Mouse (Mus musculus) CH12.LX (cell line): ENCODE results near the gene Gas8. TPM values are rescaled to one million over a fixed set of nuclear protein-coding genes. Genes with fewer than 3 reads are reported as not detected.
"Not testable (repeated sequence)": the region's sequence is repeated elsewhere in the genome, so short reads cannot be mapped to it uniquely, and the experiment has no call there.

Source experiments
- DNase-seq: peaks from one replicate; pipeline ENCODE4 v3.0.0-alpha.2; 2013; ENCODE audit errors: extremely low read depth
- H3K27ac ChIP-seq: 2 replicates; pipeline ENCODE4 v1.5.1; 2012; ENCODE audit warnings: low read depth, mild to moderate bottlenecking, control low read depth, moderate library complexity; ENCODE audit not compliant: insufficient read depth
- H3K27me3 ChIP-seq: replicated peaks from 2 replicates; pipeline ENCODE3; 2012; ENCODE audit warnings: inconsistent platforms
- H3K36me3 ChIP-seq, 2 experiments: replicated peaks in 1 of 2; 2 replicates each; pipeline versions ENCODE3 to v1.6.1; 2012; ENCODE audit warnings: inconsistent platforms in 1 of 2, low read length in 1 of 2, mild to moderate bottlenecking in 1 of 2, mixed read lengths in 1 of 2, moderate library complexity in 1 of 2; ENCODE audit not compliant: control insufficient read depth in 1 of 2, insufficient read depth in 1 of 2
- H3K4me1 ChIP-seq, 2 experiments: 2 replicates each; pipeline ENCODE4 v1.6.1; 2012; ENCODE audit warnings: inconsistent platforms in 1 of 2, moderate library complexity in 1 of 2; ENCODE audit not compliant: insufficient read depth in 2 of 2, control insufficient read depth in 1 of 2
- H3K4me2 ChIP-seq: 2 replicates; pipeline ENCODE4 v1.6.1; 2012; ENCODE audit warnings: low read depth, mild to moderate bottlenecking, control low read depth; ENCODE audit not compliant: poor library complexity, insufficient read depth, severe bottlenecking
- H3K4me3 ChIP-seq, 3 experiments: fragments of 150-350 bp in 1 of 3; sonication (generic) in 1 of 3; replicated peaks in 1 of 3; 2 replicates each; pipeline versions ENCODE3 to v1.5.1; 2011 to 2012; ENCODE audit warnings: low read depth in 2 of 3, low read length in 2 of 3, mild to moderate bottlenecking in 2 of 3, moderate library complexity in 2 of 3, control low read depth in 1 of 3, improper control_type of control experiment in 1 of 3, inconsistent platforms in 1 of 3, mixed read lengths in 1 of 3; ENCODE audit not compliant: poor library complexity in 1 of 3
- H3K79me2 ChIP-seq: replicated peaks from 2 replicates; pipeline ENCODE4 v1.6.1; 2012; ENCODE audit warnings: mild to moderate bottlenecking, moderate library complexity; ENCODE audit not compliant: control insufficient read depth, poor library complexity, insufficient read depth, severe bottlenecking; ENCODE audit errors: extremely low read depth
- H3K9ac ChIP-seq: 2 replicates; pipeline ENCODE4 v1.6.1; 2012; ENCODE audit warnings: low read depth, mild to moderate bottlenecking, control low read depth, moderate library complexity; ENCODE audit not compliant: insufficient read depth
- H3K9me3 ChIP-seq: replicated peaks from 2 replicates; pipeline ENCODE3; 2012; ENCODE audit warnings: low read length, inconsistent platforms, mixed read lengths
- CHD2 ChIP-seq: IDR thresholded peaks from 2 replicates; pipeline ENCODE4 v1.6.1; 2011; ENCODE audit warnings: low read length, improper control_type of control experiment
- ETS1 ChIP-seq: conservative IDR thresholded peaks from 2 replicates; pipeline ENCODE4 v1.6.1; 2012; ENCODE audit warnings: low read depth, mild to moderate bottlenecking, inconsistent platforms, low read length, improper control_type of control experiment, moderate library complexity
- KAT2A ChIP-seq: IDR thresholded peaks from 2 replicates; pipeline ENCODE4 v1.6.1; 2012; ENCODE audit warnings: low read length, improper control_type of control experiment, inconsistent platforms; ENCODE audit not compliant: insufficient replicate concordance
- MXI1 ChIP-seq: IDR thresholded peaks from 2 replicates; pipeline ENCODE4 v1.6.1; 2011; ENCODE audit warnings: mild to moderate bottlenecking, low read depth, low read length, improper control_type of control experiment
- MYC ChIP-seq: IDR thresholded peaks from 2 replicates; pipeline ENCODE4 v1.6.1; 2011; ENCODE audit warnings: low read depth, mild to moderate bottlenecking, improper control_type of control experiment, low read length
- RAD21 ChIP-seq: IDR thresholded peaks from 2 replicates; pipeline ENCODE4 v1.6.1; 2011; ENCODE audit warnings: low read depth, mild to moderate bottlenecking, low read length, improper control_type of control experiment, moderate library complexity
- TBP ChIP-seq: conservative IDR thresholded peaks from 2 replicates; pipeline ENCODE4 v1.6.1; 2011; ENCODE audit warnings: low read depth, low read length, improper control_type of control experiment
- ZKSCAN1 ChIP-seq: IDR thresholded peaks from 2 replicates; pipeline ENCODE4 v1.6.1; 2012; ENCODE audit warnings: low read depth, inconsistent platforms, low read length, improper control_type of control experiment, borderline replicate concordance
- dilution Hi-C: fragments of 300-500 bp; cut with MboI; formaldehyde crosslinking; loops from 2 replicates; pipeline ENCODE4 v1.14.3; 2020; ENCODE audit warnings: low sequenced_read_pairs; ENCODE audit not compliant: extremely low pct_unique_long_range_greater_than_20kb, extremely low pct_ligation_motif_present
- in situ Hi-C: fragments of 300-500 bp; cut with MboI; formaldehyde crosslinking; loops from 3 replicates; pipeline ENCODE4 v1.14.3; 2019; ENCODE audit warnings: low sequenced_read_pairs, low pct_ligation_motif_present, low pct_unique_long_range_greater_than_20kb, mixed read lengths
- polyA plus RNA-seq: library from polyadenylated mRNA; unstranded; fragments of >175 nt; gene quantifications from 2 replicates; pipeline ENCODE4 v1.2.1, GENCODE M21; 2012; ENCODE audit warnings: low read depth; ENCODE audit not compliant: insufficient read length
- total RNA-seq, 2 experiments: library from RNA; depleted of rRNA; stranded (reverse); fragments of 300-350 nt in 1 of 2; fragments of >200 nt in 1 of 2; gene quantifications; 2 replicates each; pipeline ENCODE4 v1.2.3; 2012 to 2014

Gas8 gene
- total and polyA plus RNA-seq, 3 experiments = 6.0 to 22.0 (median 15.2) TPM

DNA sequence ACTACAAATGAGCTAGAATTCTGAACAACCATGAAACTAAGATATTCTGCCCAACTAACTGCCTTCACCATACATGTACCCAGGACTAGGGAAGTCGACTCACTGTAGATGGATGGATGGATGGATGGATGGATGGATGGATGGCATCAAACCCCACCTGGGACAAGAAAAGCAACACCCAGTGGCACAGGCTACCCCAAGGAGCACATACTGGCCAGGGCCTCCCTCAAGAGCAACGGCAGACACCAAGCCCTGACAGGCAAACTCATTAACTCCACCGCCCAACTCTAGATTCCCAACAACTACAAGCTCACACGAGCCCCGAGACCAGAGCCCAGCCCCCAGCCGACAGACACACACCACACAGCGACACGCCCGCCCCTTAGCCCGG lies 18.4 kb downstream of the Gas8 start:
- in situ Hi-C loops = no loop called here
- TF ChIP-seq MYC (no peak), KAT2A (no peak), ZKSCAN1 (no peak), MXI1 (no peak), CHD2 (no peak), RAD21 (no peak), ETS1 (no peak)
- TF ChIP-seq, all 38 proteins: peak for 0
- no peak overlapping the region for H3K4me2 ChIP-seq
- no peaks in the 10 kb centered on the region for H3K27me3 ChIP-seq
- H3K79me2 ChIP-seq = no peaks in the 10 kb centered on the region
- no peak overlapping the region for H3K4me3 ChIP-seq
- H3K9me3 ChIP-seq = no peaks in the 10 kb centered on the region
- H3K36me3 ChIP-seq = peaks cover 37 to 49% of the 10 kb centered on the region in 2 experiments
- no peak overlapping the region for H3K27ac ChIP-seq
- DNase-seq = no peak
- no peak overlapping the region for H3K9ac ChIP-seq
- dilution Hi-C loops = no loop called here
- H3K4me1 ChIP-seq = no peaks in the 10 kb centered on the region

DNA sequence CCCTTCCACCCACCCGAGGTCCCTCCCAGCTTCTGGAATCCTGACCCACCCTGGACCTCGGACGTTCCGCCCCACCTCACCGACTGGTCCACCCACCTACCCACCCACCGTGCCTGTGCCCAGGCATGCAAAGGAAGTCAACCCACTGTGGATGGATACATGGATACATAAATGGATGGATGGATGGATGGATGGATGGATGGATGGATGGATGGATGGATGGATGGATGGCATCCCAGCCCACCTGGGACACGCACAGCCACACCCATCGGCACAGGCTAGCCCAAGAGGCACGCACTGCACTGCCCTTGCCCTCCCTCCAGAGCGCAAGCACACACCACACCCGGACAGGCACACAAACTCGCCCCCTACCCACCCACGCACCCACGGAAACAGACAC lies 19.0 kb downstream of the Gas8 start:
- H3K36me3 ChIP-seq = peaks cover 31 to 43% of the 10 kb centered on the region in 2 experiments
- H3K27me3 ChIP-seq, H3K9me3 ChIP-seq, H3K79me2 ChIP-seq, H3K9ac ChIP-seq, H3K27ac ChIP-seq, H3K4me1 ChIP-seq, H3K4me2 ChIP-seq, DNase-seq, dilution Hi-C loops, in situ Hi-C loops, H3K4me3 ChIP-seq: not testable (repeated sequence)

DNA sequence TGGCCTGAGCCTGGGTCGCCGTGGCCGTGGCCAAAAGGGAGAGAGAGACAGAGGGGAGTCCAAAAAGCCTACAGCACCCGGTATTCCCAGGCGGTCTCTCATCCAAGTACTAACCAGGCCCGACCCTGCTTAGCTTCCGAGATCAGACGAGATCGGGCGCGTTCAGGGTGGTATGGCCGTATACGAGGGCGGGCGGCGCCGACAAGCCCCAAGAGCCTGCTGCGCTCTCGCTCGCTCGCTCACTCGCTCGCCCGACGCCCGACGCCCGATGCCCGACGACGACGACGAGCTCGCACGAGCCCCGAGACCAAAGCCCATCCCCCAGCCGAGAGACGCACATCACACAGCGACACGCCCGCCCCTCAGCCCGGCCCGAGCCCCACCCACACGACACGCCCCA lies 45.6 kb downstream of the Gas8 start:
- H3K27ac ChIP-seq, H3K36me3 ChIP-seq, H3K27me3 ChIP-seq, dilution Hi-C loops: not testable (repeated sequence)
- TF ChIP-seq TBP = 0 out of 2 replicates have a peak, but pooled peaks have one; percentile 51
- TF ChIP-seq, all 38 proteins: peak for 1; not testable (repeated sequence) for 37
- H3K4me2 ChIP-seq, in situ Hi-C loops, H3K9ac ChIP-seq, H3K4me1 ChIP-seq, DNase-seq, H3K9me3 ChIP-seq, H3K79me2 ChIP-seq, H3K4me3 ChIP-seq: not testable (repeated sequence)

DNA sequence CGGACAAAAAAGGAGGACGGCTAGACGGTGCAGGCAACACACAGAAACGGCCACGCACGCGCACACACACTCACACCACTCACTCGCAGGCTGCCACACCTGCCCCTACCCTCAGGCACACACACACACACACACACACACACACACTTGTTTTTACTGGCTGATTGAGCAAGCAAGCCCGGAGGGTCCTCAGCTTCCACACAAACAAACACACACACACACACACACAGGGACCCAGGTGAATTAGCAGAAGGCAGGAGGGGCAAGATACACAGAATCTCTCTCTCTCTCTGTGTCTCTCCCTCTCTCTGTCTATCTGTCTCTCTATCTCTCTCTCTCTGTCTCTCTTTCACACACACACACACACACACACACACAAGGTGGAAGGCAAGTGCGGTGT lies 56.8 kb downstream of the Gas8 start:
- H3K27ac ChIP-seq, H3K27me3 ChIP-seq, H3K36me3 ChIP-seq, in situ Hi-C loops, DNase-seq, H3K4me2 ChIP-seq, H3K79me2 ChIP-seq, H3K4me3 ChIP-seq, H3K9ac ChIP-seq, H3K4me1 ChIP-seq, H3K9me3 ChIP-seq, dilution Hi-C loops: not testable (repeated sequence)

Other genes with a start within 250 kb of the Gas8 start
- gene Fanca, start 200.3 kb upstream of the Gas8 start, total RNA-seq (2012; rRNA removed) = 39.2 and 50.7 TPM in 2 replicates
- 21.9 and 26.7 TPM in 2 replicates for gene Fanca, start 200.3 kb upstream of the Gas8 start, total RNA-seq (2014; rRNA removed)
- 57.8 and 60.6 TPM in 2 replicates for gene Fanca, start 200.3 kb upstream of the Gas8 start, polyA plus RNA-seq
- gene Spire2, start 186.1 kb upstream of the Gas8 start, total RNA-seq (2012; rRNA removed) = 2.3 and 2.9 TPM in 2 replicates
- gene Spire2, start 186.1 kb upstream of the Gas8 start, total RNA-seq (2014; rRNA removed) = 0.96 and 1.1 TPM in 2 replicates
- 2.3 and 2.6 TPM in 2 replicates for gene Spire2, start 186.1 kb upstream of the Gas8 start, polyA plus RNA-seq
- 142 and 168 TPM in 2 replicates for gene Tcf25, start 145.1 kb upstream of the Gas8 start, total RNA-seq (2012; rRNA removed)
- 204 and 207 TPM in 2 replicates for gene Tcf25, start 145.1 kb upstream of the Gas8 start, total RNA-seq (2014; rRNA removed)
- 393 and 396 TPM in 2 replicates for gene Tcf25, start 145.1 kb upstream of the Gas8 start, polyA plus RNA-seq
- 0.04 TPM in 1 of 2 replicates, not detected in the other for gene Mc1r, start 111.7 kb upstream of the Gas8 start, total RNA-seq (2012; rRNA removed)
- gene Mc1r, start 111.7 kb upstream of the Gas8 start, total RNA-seq (2014; rRNA removed) = not detected in 2 replicates
- gene Mc1r, start 111.7 kb upstream of the Gas8 start, polyA plus RNA-seq = 0.07 TPM in 1 of 2 replicates, not detected in the other
- 1.8 and 3.1 TPM in 2 replicates for gene Tubb3, start 107.4 kb upstream of the Gas8 start, total RNA-seq (2012; rRNA removed)
- gene Tubb3, start 107.4 kb upstream of the Gas8 start, total RNA-seq (2014; rRNA removed) = 1.3 and 2.2 TPM in 2 replicates
- gene Tubb3, start 107.4 kb upstream of the Gas8 start, polyA plus RNA-seq = 1.8 and 2.6 TPM in 2 replicates
- 19.9 and 20.9 TPM in 2 replicates for gene Def8, start 95.3 kb upstream of the Gas8 start, total RNA-seq (2012; rRNA removed)
- 16.8 and 17.9 TPM in 2 replicates for gene Def8, start 95.3 kb upstream of the Gas8 start, total RNA-seq (2014; rRNA removed)
- gene Def8, start 95.3 kb upstream of the Gas8 start, polyA plus RNA-seq = 22.4 and 23.3 TPM in 2 replicates
- gene Afg3l1, start 40.9 kb upstream of the Gas8 start, total RNA-seq (2012; rRNA removed) = 36.0 and 36.2 TPM in 2 replicates
- gene Afg3l1, start 40.9 kb upstream of the Gas8 start, total RNA-seq (2014; rRNA removed) = 16.4 and 20.3 TPM in 2 replicates
- 47.6 and 48.0 TPM in 2 replicates for gene Afg3l1, start 40.9 kb upstream of the Gas8 start, polyA plus RNA-seq
- gene Dbndd1, start 3.4 kb upstream of the Gas8 start, total RNA-seq (2012; rRNA removed) = 0.38 and 0.55 TPM in 2 replicates
- not detected in 2 replicates for gene Dbndd1, start 3.4 kb upstream of the Gas8 start, total RNA-seq (2014; rRNA removed)
- 2.1 and 2.5 TPM in 2 replicates for gene Dbndd1, start 3.4 kb upstream of the Gas8 start, polyA plus RNA-seq
- 0.08 TPM in 1 of 2 replicates, not detected in the other for gene Rhou, start 135.1 kb downstream of the Gas8 start, total RNA-seq (2012; rRNA removed)
- gene Rhou, start 135.1 kb downstream of the Gas8 start, total RNA-seq (2014; rRNA removed) = not detected in 2 replicates
- gene Rhou, start 135.1 kb downstream of the Gas8 start, polyA plus RNA-seq = 0.16 TPM in 1 of 2 replicates, not detected in the other